Mouse (Mus musculus) right cerebral cortex, postnatal 25 days (tissue): ENCODE results near the gene Syt8.
A peak's percentile ranks its signal among the peaks of the same experiment; 100 is the strongest.

Source experiments
- DNase-seq: peaks from one replicate; pipeline ENCODE4 v3.0.0; 2022

The Syt8 gene

DNA sequence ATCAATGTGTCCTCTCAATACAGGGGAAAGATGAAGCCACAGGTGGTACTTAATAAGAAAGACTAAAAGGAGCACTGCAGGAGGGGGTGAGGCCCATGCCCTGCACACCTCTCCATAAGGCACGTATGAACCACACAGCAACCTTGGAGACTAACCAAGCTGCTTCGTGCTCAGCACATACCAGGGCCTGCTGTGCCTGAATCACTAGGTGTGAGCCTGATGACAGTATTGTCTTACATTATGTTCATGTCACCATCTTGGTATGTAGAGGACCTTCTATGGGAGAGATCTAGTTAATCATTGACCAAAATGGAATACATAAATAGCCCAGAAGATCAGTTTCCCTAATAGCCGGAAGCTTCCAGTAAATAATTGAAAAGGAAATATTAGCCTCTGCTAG lies 25.0 kb upstream of the Syt8 start:
- no peak for DNase-seq

DNA sequence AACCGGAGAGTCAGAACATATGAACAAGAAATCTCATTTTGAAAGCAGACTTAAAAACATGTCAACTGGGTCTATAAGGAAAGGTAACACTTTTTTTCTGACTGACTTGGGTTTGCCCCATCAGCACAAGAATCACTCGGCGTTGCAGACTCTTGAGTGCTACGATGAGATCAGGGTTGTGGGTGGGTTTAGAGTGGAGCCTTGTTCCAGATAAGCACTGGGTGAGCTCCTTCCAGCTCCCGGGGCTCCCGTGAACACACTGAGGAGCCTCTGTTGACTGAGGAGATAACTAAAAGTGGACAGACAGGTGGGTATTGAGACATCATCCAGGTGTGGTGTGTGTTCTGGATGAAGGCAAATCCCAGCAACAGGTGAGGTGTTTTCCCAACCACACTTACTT lies 21.4 kb upstream of the Syt8 start:
- DNase-seq: no peak

DNA sequence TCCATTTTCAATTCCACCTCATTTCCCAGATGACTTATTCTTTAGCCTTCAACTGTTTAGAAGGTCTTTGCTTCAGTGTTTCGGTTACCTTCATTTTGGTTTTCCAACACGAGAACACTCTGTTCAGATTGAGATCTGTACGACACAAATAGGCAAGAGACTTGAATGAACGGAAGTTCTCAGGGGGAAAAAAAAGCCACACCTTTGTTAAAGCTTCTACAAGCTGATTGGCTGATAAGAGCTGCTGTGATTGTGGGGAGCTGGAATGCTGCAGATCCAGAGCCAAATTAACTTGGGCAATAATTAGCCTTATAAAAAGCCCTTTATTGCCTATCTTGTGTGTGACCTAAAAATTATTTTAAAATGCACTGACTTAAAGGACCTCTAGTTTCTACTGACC lies 19.3 kb upstream of the Syt8 start:
- DNase-seq: no peak

DNA sequence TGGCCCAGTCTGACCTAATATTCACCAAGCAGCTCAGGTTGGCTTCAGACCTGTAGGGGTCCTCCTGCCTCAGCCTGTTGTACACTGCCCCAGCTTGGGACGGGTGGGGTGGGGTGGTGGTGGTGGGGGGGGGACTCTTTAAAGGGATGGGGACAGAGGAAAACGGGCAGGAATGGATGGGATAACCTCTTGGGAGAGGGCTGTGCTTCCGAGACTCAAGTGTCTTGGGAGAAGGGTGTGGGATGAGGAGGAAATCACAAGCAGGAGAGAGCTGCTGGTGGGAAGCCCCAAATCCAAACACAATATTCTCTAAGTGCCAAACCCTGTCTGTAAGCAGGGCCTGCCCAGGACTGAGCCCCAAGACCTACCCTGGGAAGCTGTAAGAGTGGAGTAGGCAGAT lies 18.4 kb upstream of the Syt8 start:
- DNase-seq: no peak

DNA sequence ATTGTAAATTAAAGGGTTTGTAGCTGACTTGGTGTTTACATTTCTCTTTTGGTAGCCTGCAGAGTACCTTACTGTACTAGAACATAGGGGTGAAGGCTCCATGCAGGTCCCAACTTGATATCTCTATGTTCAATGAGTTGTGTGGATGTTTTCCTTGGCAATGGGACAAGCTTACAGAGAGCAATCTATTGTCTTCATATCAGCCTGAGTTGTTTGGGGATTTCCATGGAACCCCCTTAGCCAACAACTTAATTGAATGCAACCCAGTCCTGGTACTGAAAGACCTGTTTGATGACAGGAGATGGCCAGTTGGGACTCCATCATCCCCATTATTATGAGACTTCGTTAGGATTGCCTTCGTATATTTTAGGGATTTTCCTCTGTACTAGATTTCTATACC lies 16.6 kb upstream of the Syt8 start:
- no peak for DNase-seq

DNA sequence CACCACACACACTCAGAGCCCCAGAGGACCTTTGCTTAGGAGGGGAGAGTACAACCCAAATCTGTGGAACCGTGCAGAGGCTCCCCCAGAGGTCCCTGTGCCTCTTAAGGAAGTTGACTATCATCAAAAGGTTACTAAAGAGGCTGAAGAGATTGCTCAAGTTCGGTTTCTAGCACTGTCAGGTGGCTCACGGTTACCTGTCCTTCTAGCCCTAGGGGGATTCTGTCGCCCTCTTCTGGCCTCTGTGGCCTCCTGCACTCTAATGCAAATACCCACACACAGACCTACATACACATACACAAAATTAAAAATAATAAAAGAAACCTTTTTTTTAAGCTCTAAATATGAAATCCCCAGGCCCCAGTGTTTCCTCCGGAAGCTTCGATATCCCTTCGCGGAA lies 16.0 kb upstream of the Syt8 start:
- no peak for DNase-seq

DNA sequence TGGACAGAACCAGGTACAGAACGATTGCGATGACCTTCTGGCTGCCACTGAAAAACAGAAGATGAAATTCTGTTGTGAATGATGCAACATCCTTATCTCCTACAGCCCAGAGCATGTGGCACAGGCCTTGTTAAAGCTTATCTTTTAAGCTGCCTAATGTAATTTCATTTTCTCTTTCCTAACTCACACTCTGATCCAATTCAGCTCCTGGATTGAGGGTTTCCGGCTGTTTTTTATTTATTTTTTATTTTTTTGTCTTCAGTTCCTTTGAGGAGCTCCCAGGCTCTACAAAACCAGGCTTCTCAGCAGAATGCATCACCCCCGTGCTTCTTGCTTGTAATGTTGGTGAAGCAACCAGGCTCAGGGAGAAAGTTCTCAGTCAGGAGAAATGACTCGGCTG lies 14.8 kb upstream of the Syt8 start:
- no peak for DNase-seq

DNA sequence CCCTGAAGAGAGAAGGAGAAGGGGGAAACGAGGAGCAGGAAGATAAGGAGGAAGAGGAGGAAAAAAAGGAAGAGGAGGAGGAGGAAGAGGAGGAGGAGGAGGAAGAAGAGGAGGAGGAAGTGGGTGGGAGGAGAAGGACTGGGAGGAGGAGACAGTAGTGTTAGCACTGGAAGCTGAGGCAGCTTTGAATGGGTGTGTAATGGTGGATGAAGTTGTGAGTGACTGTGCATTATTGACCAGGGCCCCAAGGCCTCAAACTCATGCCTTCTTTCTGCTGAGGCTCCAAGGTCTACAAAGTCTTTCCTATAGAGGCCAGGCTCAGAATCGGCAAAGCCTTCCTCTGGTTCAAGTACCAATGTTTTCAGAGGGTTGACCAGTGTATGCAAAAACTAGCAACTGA lies 12.8 kb upstream of the Syt8 start:
- DNase-seq: no peak

DNA sequence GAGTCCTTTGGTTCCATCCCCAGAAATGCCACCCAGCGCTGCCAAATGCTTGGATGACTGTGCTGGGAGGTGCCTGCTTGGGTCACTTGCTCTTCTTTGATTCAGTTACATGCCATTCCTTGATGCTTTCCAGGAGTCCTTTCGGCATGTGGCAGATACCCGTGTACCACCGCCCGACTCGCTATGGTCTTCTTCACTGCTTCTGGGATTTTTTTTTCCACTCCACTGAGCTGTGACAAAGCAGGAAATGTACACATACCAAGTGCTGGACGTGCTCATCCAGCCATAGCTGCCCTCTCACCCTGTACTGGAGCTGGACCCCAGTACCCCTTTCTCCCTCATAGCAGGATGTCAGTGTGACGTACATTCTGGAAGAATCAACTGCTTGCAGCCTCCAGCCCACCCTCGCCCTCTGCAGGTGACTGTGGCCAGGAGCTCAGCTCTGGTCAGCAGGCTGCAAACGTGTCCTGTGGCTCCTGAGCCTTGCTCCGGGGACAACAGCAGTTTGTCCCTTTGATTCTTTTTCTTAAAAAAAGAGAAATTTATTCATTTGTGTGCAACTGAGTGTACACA lies 8.9 kb upstream of the Syt8 start:
- DNase-seq: no peak

DNA sequence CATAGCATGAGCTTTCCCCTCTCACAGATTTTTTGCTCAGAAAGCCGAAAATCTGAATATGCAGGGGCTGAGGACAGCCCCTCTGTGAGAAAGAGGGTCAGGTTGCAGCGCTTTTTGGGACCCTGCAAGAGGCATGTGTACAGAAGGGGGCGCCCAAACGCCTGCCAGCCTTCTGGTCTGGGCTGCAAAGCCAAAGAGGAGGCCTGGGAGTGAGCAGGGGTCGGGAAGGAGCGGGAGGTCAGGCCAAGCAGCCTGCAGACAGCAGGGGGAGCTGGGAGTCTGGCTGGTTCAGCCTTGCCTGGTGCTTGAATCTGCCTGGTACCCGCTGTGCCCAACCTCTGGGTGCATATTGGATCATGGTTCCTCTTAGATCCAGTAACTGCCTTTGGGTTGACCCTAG lies 6.4 kb upstream of the Syt8 start:
- DNase-seq: no peak

DNA sequence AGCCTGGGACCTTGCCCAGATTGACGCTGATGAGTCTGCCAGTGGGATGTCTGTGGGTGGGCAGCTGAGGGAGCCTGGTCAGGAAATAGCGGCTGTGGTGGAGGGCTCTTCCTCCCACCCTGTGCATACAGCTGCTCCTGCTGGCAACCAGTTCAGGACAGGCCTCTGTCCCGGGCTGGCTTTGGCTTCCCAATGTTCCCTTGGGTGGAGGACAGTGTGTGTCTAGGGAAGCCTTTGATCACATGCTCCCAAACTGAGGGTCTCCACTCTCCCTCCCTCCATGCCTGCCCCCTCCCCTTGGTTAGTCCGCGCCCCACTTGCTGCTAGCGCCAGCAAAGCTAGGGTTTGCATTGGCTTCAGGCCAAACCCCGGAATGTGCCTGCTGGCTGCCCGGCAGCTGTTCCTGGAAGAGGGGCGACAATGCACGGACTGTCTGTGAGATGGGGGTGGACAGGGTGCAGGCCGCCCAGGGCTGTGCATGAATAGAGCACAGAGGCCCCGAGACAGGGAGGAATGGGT lies 4.4 kb upstream of the Syt8 start:
- DNase-seq: peak; percentile 40

DNA sequence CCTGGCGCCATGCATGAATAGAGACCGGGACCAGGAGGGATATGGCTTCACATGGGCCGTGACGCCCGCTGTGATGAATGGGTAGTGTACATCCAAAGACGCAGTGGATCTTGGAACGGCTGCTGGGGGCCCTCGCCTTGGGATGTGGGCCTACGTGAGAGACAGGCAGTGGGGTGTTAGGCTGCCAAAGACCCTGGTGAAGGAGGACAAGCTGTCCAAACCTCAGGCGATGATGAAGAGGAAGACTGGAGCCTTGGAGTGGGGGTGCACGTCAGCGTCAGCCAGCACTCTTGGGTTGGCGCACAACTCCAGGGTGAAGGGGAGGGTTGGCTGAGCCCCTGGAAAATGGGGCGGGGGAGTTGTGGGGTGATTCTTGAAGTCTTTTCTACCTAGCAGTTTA lies 3.5 kb upstream of the Syt8 start:
- no peak for DNase-seq

DNA sequence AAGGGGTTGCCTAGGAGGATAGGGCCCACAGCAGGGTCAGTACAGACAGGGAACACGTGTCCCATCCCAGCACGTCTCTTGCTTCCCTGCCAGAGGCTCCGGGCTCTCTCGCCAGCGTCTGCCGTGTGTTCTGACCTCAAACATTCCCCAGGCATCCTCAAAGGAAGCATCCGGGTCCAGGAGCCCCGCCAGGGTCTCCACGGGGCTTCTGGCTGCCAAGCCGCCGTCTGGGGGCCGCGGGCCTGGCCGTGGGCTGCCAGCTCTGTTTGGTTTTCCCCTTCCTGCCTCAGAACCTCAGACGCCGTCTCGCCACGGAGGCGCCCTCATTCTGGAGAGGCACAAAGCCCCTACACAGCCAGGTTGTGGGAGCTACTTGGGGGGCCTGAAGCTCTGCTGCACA lies 1.0 kb upstream of the Syt8 start:
- no peak for DNase-seq

DNA sequence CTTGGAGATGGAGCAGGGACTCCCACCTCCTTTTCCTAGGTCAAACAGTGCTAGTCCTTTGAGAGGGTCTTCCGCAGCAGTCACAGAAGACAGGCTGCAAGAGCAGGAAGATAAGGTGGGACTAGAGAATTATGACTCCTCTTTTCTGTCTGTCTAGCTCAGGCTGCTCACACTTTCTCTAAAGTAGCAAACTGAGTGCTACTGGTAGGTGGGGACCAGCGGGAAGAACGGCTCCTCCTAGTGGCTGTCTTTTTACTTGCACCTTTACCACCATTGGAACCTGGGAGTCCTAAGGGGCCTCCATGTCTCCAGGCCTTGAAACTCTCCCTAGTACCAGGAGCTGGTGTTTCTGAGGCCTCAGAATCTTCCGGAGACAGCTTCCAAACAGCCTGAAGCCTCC lies 874 bp downstream of the Syt8 start:
- peak; percentile 58 for DNase-seq

DNA sequence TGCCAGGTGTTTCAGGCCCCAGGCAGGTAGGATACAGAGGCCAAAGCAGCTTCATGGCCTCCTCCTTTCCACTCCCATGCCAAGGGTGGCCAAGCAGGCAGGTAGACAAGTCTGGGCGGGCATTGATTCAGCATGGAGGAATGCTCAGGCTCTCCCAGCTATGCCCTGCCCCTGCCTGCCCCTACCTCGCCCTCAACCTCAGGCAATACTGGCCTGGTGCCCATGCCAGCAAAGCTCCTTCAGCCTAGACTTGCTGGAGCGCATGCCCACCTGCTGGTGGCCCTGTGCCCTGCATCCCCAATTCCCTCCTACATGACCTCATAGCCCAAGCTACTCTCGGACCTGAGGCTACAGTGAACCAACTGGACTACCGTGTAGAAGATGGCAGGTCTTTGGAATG lies 2.7 kb downstream of the Syt8 start:
- no peak for DNase-seq

DNA sequence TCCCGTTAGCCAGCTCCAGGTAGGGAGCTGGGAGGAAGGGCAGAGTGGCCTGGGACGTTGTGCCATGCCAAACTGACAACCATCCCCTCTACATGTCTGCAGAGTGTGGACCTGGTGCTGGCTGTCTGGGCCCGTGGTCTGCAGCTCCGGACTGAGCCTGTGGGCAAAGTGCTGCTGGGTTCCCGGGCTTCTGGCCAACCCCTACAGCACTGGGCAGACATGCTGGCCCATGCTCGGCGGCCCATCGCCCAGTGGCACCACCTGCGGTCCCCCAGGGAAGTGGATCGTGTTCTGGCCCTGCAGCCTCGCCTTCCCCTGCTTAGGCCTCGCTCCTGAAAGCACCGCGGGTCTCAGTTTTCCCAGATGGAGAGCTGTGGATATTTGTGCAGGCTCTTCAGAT lies 5.3 kb downstream of the Syt8 start:
- DNase-seq: no peak

DNA sequence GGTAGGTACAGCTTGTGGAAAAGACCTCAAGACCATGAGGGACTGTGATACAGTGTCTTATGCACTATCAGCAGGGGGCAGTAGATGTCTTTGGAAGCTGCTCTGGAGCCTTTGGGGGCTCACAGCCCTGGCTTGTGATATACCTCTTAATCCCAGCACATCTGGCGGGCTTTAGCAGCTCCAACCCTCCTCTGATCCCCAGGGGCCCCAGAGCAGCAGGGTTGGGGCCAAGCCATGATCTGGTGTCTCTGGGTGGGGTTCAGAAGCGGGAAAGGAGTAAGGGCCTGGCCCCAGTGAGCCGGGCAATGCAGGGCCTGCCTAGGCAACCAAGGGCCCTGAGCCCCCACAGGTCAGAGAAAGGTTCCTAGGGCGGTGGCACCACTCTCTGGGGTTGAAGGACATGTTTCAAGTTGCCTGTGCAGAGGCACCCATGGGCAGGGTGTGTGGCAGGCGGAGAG lies 6.0 kb downstream of the Syt8 start:
- peak; percentile 21 for DNase-seq

DNA sequence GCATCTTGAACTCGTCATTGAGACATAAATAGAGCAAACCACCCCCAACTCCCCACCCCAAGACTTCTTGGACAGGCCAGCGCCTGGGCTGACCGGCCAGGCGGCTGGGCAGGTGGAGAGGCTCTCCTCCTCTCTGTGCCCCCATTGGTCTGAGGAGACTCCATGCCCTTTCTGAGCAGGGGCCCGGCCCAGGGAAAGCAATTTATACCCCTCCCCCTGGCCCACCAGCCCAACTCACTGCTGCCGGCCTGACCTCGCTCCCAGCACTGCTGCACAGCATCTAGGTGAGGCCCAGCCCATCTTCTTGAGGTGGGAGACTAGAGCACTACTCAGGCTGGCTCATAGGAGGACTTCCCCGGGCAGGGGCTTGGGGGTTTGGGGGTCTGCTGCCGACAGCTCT lies 6.9 kb downstream of the Syt8 start, which contains the start of gene Tnni2:
Gene Tnni2 (plus strand): TSS at position 224 of the 400 bp plus-strand sequence.
- DNase-seq: no peak

DNA sequence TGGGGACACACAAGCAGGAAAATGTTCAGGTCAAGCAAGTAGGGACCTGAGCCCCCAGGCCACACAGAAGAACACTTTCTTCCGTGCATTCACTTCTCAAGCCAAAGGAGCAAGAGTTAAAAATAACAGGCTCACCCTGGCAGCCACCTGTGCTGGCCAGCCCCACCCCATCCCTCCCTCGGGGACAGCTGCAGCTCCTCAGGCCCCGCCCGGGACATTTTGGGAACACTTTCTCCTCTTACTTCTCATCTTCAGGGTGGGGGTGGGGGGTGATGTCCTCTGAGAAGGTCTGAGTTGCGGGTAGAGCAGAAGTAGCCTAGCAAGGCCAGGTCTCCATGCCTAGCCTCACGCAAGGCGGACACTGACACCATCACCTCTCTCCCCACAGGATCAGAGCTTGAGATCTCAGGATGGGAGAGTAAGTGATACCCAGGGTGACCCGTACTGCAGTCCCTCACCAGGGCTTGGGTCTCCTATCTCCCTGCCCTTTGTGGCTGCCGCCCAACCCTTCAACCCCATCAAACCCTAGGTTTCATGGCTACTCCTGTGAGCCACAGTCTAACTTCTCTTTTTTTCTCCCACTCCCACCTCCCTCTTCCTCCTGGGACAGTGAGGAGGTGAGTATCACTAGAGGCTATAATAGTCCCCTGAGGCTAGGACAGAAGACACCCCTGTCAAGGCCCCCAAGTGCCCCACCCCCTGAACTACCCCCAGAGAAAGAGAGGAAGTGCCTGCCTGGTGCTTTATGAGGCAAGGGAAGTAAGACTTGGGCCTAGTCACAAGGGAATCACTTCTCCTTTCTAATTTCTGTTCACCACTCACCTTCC lies 7.6 kb downstream of the Syt8 start:
- no peak for DNase-seq

DNA sequence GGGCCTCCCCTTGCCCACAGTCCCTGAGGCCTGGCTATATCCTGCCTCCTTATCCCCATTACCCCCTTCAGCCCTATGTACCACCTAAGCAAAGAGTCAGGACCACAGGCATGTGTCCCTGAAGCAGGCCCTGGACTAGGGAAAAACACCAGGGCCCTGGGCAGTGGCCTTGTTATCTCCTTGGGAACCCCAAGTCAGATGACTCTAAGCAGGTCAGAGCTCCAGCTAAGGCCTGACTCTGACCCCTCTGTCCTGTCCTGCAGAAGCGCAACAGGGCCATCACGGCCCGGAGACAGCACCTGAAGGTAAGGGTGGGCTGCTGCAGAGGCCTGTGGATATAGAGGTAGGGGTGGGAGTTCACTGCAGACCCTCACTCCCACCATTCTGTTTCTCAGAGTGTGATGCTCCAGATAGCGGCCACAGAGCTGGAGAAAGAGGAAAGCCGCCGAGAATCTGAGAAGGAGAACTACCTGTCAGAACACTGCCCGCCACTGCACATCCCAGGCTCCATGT lies 8.3 kb downstream of the Syt8 start:
- DNase-seq: no peak

DNA sequence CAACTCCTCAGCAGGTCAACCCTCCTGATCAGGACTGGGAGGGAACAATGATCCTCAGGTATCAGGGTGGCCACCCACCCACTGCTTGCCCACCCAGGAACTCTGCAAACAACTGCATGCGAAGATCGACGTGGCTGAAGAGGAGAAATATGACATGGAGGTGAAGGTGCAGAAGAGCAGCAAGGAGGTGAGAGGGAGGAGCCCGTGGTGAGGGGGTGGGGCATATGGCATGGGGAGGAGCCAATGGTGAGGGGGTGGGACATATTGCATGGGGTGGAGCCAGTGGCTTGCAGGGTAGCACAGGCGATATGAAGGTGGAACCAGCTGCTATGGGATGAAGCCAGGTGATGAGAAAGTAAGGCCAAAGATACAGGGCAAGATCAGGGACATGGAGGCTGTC lies 8.8 kb downstream of the Syt8 start:
- DNase-seq: no peak

DNA sequence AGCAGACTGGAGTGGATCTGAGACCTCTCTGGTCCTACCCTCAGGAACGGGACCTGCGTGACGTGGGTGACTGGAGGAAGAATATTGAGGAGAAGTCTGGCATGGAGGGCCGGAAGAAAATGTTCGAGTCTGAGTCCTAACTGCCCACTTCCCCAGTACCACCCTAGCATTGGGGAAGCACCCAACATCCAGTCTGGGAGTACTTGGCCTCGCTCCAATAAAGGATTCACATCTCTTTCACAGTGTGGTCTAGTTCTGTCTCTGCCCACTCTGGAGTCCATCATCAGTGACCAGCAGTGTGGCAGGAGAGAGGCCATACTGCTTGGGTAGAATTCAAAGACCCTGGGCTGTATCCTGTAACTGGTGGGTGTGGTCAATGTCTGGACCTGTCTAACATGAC lies 9.5 kb downstream of the Syt8 start:
- no peak for DNase-seq

DNA sequence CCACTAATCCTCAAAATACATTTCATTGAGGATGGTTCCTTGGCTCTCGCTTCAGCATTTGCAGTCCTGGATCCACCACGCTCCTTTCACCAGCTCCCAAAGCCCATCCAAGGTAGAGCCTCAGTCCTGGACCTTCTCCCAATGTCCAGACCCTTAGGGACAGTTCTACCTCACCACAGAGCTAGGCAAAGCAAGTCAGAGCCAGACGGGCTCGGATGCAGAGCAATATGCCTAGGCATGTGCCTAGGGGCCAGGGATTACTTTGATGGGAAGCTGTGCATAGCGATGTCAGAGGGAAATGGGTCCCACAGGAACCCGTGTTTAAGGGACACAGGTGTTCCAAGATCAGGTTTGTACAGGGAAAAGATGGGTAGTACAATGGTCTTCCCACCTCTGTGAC lies 10.7 kb downstream of the Syt8 start:
- no peak for DNase-seq

DNA sequence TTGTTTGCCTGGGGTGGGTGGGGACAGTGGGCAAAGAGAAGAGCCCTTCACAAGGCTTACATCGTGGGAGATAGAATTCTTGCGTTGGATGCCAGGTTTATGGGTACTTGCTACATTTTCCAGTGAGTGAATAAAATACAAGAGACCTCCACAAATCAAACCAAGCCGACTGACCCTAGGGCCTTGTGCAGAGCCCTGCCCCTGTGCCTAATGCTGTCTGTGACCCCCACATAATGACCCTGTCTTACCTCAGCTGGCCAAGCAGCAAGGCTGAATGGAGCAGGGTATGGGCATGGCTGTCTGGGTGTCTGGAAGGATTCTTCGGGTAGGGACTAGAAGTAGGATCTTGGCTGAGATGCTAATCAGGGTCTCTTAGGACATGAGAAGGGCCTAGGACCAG lies 11.6 kb downstream of the Syt8 start:
- no peak for DNase-seq
